Mouse (Mus musculus) testis, adult 2 months (tissue): ENCODE measurements around the gene Gm49486.

Source experiments
- CTCF ChIP-seq: fragments of 200-500 bp; IDR thresholded peaks from 2 replicates; pipeline ENCODE4 v1.5.1; 2012; ENCODE audit warnings: low read depth, mild to moderate bottlenecking, inconsistent platforms, low read length, moderate library complexity; ENCODE audit not compliant: control insufficient read depth, insufficient read depth, insufficient replicate concordance
- POLR2A ChIP-seq: fragments of 200-500 bp; IDR thresholded peaks from 2 replicates; pipeline ENCODE4 v1.6.1; 2012; ENCODE audit warnings: low read depth, mild to moderate bottlenecking, inconsistent platforms, low read length, moderate library complexity; ENCODE audit not compliant: control insufficient read depth

DNA sequence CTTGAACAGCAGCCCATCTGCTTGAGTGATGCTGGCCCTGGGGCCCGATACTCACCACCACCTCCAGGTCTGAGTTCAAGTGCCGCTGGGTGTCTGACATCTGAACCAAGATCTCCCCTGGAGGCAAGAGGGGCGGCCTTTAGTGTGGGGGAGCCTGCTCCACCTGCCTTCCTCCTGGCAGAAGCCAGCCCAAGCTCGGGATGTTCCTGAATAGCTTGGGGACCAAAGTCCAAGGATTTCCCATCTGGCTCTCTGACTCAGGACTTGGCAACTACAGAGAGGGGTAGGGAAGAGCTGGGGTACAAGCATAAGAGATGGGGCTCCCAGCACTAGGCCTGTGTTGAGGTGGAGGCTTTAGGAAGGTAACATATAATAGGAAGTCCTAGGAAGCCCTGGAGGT is 54.2 kb downstream of the Gm49486 start:
- no peak for TF ChIP-seq CTCF
- TF ChIP-seq POLR2A: no peak
